Mouse (Mus musculus): Measurements from ENCODE around the gene Kcnn1. TPM values are rescaled to one million over a fixed set of nuclear protein-coding genes. Genes with fewer than 3 reads are reported as not detected.

The Kcnn1 gene
- total RNA-seq, 2 experiments from 2014 or later = 19.4 to 22.4 TPM

- DNase-seq (ENCODE audit: extremely low spot score in 1 of 2, low spot score in 1 of 2) = peak in 1 of 2 experiments; percentile 73
Observed at GRCm38 (mm10) chr8:70821399-70821962, 41.6 kb downstream of the Kcnn1 start.

- DNase-seq (ENCODE audit: extremely low spot score in 1 of 2, low spot score in 1 of 2) = no peak
Observed at GRCm38 (mm10) chr8:70820101-70820935, 42.7 kb downstream of the Kcnn1 start.

GRCm38 (mm10) chr8:70816679-70817078, 46.4 kb downstream of the Kcnn1 start:
- no peak for DNase-seq (ENCODE audit: extremely low spot score in 1 of 2, low spot score in 1 of 2)

- no peak for DNase-seq (ENCODE audit: extremely low spot score in 1 of 2, low spot score in 1 of 2)
Observed at GRCm38 (mm10) chr8:70812885-70813284, 50.2 kb downstream of the Kcnn1 start.

GRCm38 (mm10) chr8:70812055-70812454, 51.0 kb downstream of the Kcnn1 start:
- DNase-seq (ENCODE audit: extremely low spot score in 1 of 2, low spot score in 1 of 2) = no peak

GRCm38 (mm10) chr8:70810962-70811680, 51.9 kb downstream of the Kcnn1 start:
- no peak for DNase-seq (ENCODE audit: extremely low spot score in 1 of 2, low spot score in 1 of 2)

GRCm38 (mm10) chr8:70808955-70809701, 53.9 kb downstream of the Kcnn1 start:
- no peak for DNase-seq (ENCODE audit: extremely low spot score in 1 of 2, low spot score in 1 of 2)

- DNase-seq (ENCODE audit: extremely low spot score in 1 of 2, low spot score in 1 of 2) = no peak
Observed at GRCm38 (mm10) chr8:70808239-70808638, 54.8 kb downstream of the Kcnn1 start, which contains the start of gene Il12rb1. Il12rb1 (plus strand) TSS chr8:70808449.

- no peak for DNase-seq (ENCODE audit: extremely low spot score in 1 of 2, low spot score in 1 of 2)
Observed at GRCm38 (mm10) chr8:70807304-70807703, 55.8 kb downstream of the Kcnn1 start.

GRCm38 (mm10) chr8:70806541-70806940, 56.5 kb downstream of the Kcnn1 start:
- DNase-seq (ENCODE audit: extremely low spot score in 1 of 2, low spot score in 1 of 2) = no peak

- DNase-seq (ENCODE audit: extremely low spot score in 1 of 2, low spot score in 1 of 2) = peak; percentile 72 to 73
Observed at GRCm38 (mm10) chr8:70804481-70805206, 58.4 kb downstream of the Kcnn1 start, which contains the start of gene Mast3. Mast3 (minus strand) TSS chr8:70805054.

- peak; percentile 52 to 61 for DNase-seq (ENCODE audit: extremely low spot score in 1 of 2, low spot score in 1 of 2)
Observed at GRCm38 (mm10) chr8:70803761-70804480, 59.1 kb downstream of the Kcnn1 start.

- DNase-seq (ENCODE audit: extremely low spot score in 1 of 2, low spot score in 1 of 2) = no peak
Observed at GRCm38 (mm10) chr8:70802786-70803510, 60.1 kb downstream of the Kcnn1 start.

- DNase-seq (ENCODE audit: extremely low spot score in 1 of 2, low spot score in 1 of 2) = no peak
Observed at GRCm38 (mm10) chr8:70801830-70802229, 61.2 kb downstream of the Kcnn1 start.

- peak; percentile 60 to 69 for DNase-seq (ENCODE audit: extremely low spot score in 1 of 2, low spot score in 1 of 2)
Observed at GRCm38 (mm10) chr8:70801156-70801555, 61.9 kb downstream of the Kcnn1 start.

- DNase-seq (ENCODE audit: extremely low spot score in 1 of 2, low spot score in 1 of 2) = peak in 1 of 2 experiments; percentile 44
Observed at GRCm38 (mm10) chr8:70800648-70801047, 62.4 kb downstream of the Kcnn1 start.

- DNase-seq (ENCODE audit: extremely low spot score in 1 of 2, low spot score in 1 of 2) = peak in 1 of 2 experiments; percentile 46
Observed at GRCm38 (mm10) chr8:70798281-70798680, 64.8 kb downstream of the Kcnn1 start.
